Mouse (Mus musculus): ENCODE data around the gene Hmox2. TPM values are rescaled to one million over a fixed set of nuclear protein-coding genes. Genes with fewer than 3 reads are reported as not detected.

Hmox2 gene
- polyA plus RNA-seq, 1 experiment from 2014 or later = 102 TPM

GRCm38 (mm10) chr16:4730776-4731358, 4.7 kb downstream of the Hmox2 start:
- Histone ChIP-seq H3K4me3 (replicated peaks; ENCODE audit: low read depth, low read length) (no peak overlapping the region), H3K9me3 (replicated peaks; ENCODE audit: low read length) (no peaks in the 10 kb centered on the region), H3K27me3 (ENCODE audit: insufficient read depth, low read length) (no peaks in the 10 kb centered on the region), H3K36me3 (ENCODE audit: insufficient read depth, low read length) (no peaks in the 10 kb centered on the region), H3K27ac (no peak overlapping the region), H3K9ac (ENCODE audit: low read depth, low read length) (no peak overlapping the region), H3K4me1 (replicated peaks; ENCODE audit: insufficient read depth, low read length) (peaks cover 8% of the 10 kb centered on the region; the same call in 1 of the 2 replicates), H3K4me2 (ENCODE audit: low read length) (no peak overlapping the region)
- ATAC-seq (replicated peaks; ENCODE audit: low FRiP score, low read depth) (no peak), DNase-seq (ENCODE audit: low spot score) (peak; percentile 29)
- no peak for TF ChIP-seq CTCF (IDR thresholded peaks at IDR 0.05; ENCODE audit: low read depth)
- WGBS = 73% methylated on average over 3 of the region's 3 CpGs

GRCm38 (mm10) chr16:4736262-4736661, 10.1 kb downstream of the Hmox2 start:
- ATAC-seq (replicated peaks; ENCODE audit: low FRiP score, low read depth) (no peak), DNase-seq (ENCODE audit: low spot score) (no peak)
- Histone ChIP-seq H3K27ac (peak overlapping the region; percentile 10; the same call in 1 of the 2 replicates), H3K9me3 (replicated peaks; ENCODE audit: low read length) (no peaks in the 10 kb centered on the region), H3K27me3 (ENCODE audit: insufficient read depth, low read length) (no peaks in the 10 kb centered on the region), H3K4me1 (replicated peaks; ENCODE audit: insufficient read depth, low read length) (peaks cover 9% of the 10 kb centered on the region; the same call in 1 of the 2 replicates), H3K9ac (ENCODE audit: low read depth, low read length) (no peak overlapping the region), H3K36me3 (ENCODE audit: insufficient read depth, low read length) (no peaks in the 10 kb centered on the region), H3K4me3 (replicated peaks; ENCODE audit: low read depth, low read length) (no peak overlapping the region), H3K4me2 (ENCODE audit: low read length) (no peak overlapping the region)
- no peak for TF ChIP-seq CTCF (IDR thresholded peaks at IDR 0.05; ENCODE audit: low read depth)
- 62% methylated on average over 2 of the region's 2 CpGs for WGBS

- H3K27ac ChIP-seq = no peak overlapping the region
- no peak overlapping the region for H3K9ac ChIP-seq (ENCODE audit: low read depth, low read length)
- 0 out of 2 replicates have a peak, but pooled peaks cover 2% of the 10 kb centered on the region for H3K36me3 ChIP-seq (ENCODE audit: insufficient read depth, low read length)
- DNase-seq (ENCODE audit: low spot score) = no peak
- TF ChIP-seq CTCF (IDR thresholded peaks at IDR 0.05; ENCODE audit: low read depth) = peak; percentile 8; the same call in 1 of the 2 replicates
- no peaks in the 10 kb centered on the region for H3K9me3 ChIP-seq (replicated peaks; ENCODE audit: low read length)
- peaks cover 9% of the 10 kb centered on the region; the same call in 1 of the 2 replicates for H3K4me1 ChIP-seq (replicated peaks; ENCODE audit: insufficient read depth, low read length)
- 89% methylated on average over 2 of the region's 2 CpGs for WGBS
- no peak overlapping the region for H3K4me2 ChIP-seq (ENCODE audit: low read length)
- no peak for ATAC-seq (replicated peaks; ENCODE audit: low FRiP score, low read depth)
- no peaks in the 10 kb centered on the region for H3K27me3 ChIP-seq (ENCODE audit: insufficient read depth, low read length)
- H3K4me3 ChIP-seq (replicated peaks; ENCODE audit: low read depth, low read length) = no peak overlapping the region
Observed at GRCm38 (mm10) chr16:4739994-4740393, 13.8 kb downstream of the Hmox2 start.

GRCm38 (mm10) chr16:4742186-4742585, 16.0 kb downstream of the Hmox2 start:
- 100% methylated on average over 1 of the region's 1 CpGs for WGBS
- H3K36me3 ChIP-seq (ENCODE audit: insufficient read depth, low read length) = 0 out of 2 replicates have a peak, but pooled peaks cover 2% of the 10 kb centered on the region
- DNase-seq (ENCODE audit: low spot score) = no peak
- no peak overlapping the region for H3K4me3 ChIP-seq (replicated peaks; ENCODE audit: low read depth, low read length)
- H3K4me2 ChIP-seq (ENCODE audit: low read length) = no peak overlapping the region
- TF ChIP-seq CTCF (IDR thresholded peaks at IDR 0.05; ENCODE audit: low read depth) = no peak
- H3K9me3 ChIP-seq (replicated peaks; ENCODE audit: low read length) = no peaks in the 10 kb centered on the region
- no peak overlapping the region for H3K27ac ChIP-seq
- ATAC-seq (replicated peaks; ENCODE audit: low FRiP score, low read depth) = no peak
- H3K9ac ChIP-seq (ENCODE audit: low read depth, low read length) = no peak overlapping the region
- H3K27me3 ChIP-seq (ENCODE audit: insufficient read depth, low read length) = no peaks in the 10 kb centered on the region
- no peaks in the 10 kb centered on the region for H3K4me1 ChIP-seq (replicated peaks; ENCODE audit: insufficient read depth, low read length)

GRCm38 (mm10) chr16:4752155-4752554, 26.0 kb downstream of the Hmox2 start:
- 96% methylated on average over 3 of the region's 3 CpGs for WGBS
- no peak overlapping the region for H3K9ac ChIP-seq (ENCODE audit: low read depth, low read length)

GRCm38 (mm10) chr16:4754045-4754444, 27.9 kb downstream of the Hmox2 start:
- Histone ChIP-seq H3K4me2 (ENCODE audit: low read length) (no peak overlapping the region), H3K9ac (ENCODE audit: low read depth, low read length) (no peak overlapping the region), H3K36me3 (ENCODE audit: insufficient read depth, low read length) (no peaks in the 10 kb centered on the region), H3K9me3 (replicated peaks; ENCODE audit: low read length) (no peaks in the 10 kb centered on the region), H3K27ac (no peak overlapping the region), H3K27me3 (ENCODE audit: insufficient read depth, low read length) (no peaks in the 10 kb centered on the region), H3K4me3 (replicated peaks; ENCODE audit: low read depth, low read length) (no peak overlapping the region), H3K4me1 (replicated peaks; ENCODE audit: insufficient read depth, low read length) (no peaks in the 10 kb centered on the region)
- 52% methylated on average over 3 of the region's 3 CpGs for WGBS
- DNase-seq (ENCODE audit: low spot score) (no peak), ATAC-seq (replicated peaks; ENCODE audit: low FRiP score, low read depth) (no peak)
- no peak for TF ChIP-seq CTCF (IDR thresholded peaks at IDR 0.05; ENCODE audit: low read depth)

More at GRCm38 (mm10) chr16:4752155-4752554, 26.0 kb downstream of the Hmox2 start:
- H3K4me3 ChIP-seq (replicated peaks; ENCODE audit: low read depth, low read length) = no peak overlapping the region
- H3K27me3 ChIP-seq (ENCODE audit: insufficient read depth, low read length) = no peaks in the 10 kb centered on the region
- no peaks in the 10 kb centered on the region for H3K9me3 ChIP-seq (replicated peaks; ENCODE audit: low read length)
- H3K27ac ChIP-seq = no peak overlapping the region
- ATAC-seq (replicated peaks; ENCODE audit: low FRiP score, low read depth) (no peak), DNase-seq (ENCODE audit: low spot score) (no peak)
- no peak overlapping the region for H3K4me2 ChIP-seq (ENCODE audit: low read length)
- TF ChIP-seq CTCF (IDR thresholded peaks at IDR 0.05; ENCODE audit: low read depth) = no peak
- H3K36me3 ChIP-seq (ENCODE audit: insufficient read depth, low read length) = no peaks in the 10 kb centered on the region
- H3K4me1 ChIP-seq (replicated peaks; ENCODE audit: insufficient read depth, low read length) = no peaks in the 10 kb centered on the region

Data from kidney, postnatal 0 days (tissue).